Mouse (Mus musculus): Measurements from ENCODE around the gene Mybpc1.
"Not testable (repeated sequence)": the region's sequence is repeated elsewhere in the genome, so short reads cannot be mapped to it uniquely, and the experiment has no call there.

Gene Mybpc1

GRCm38 (mm10) chr10:88552738-88553137 lies 52.2 kb downstream of the Mybpc1 start:
- no peak for DNase-seq (ENCODE audit: low spot score in 2 of 2)

- no peak for DNase-seq (ENCODE audit: low spot score in 2 of 2)
Observed at GRCm38 (mm10) chr10:88550225-88550624, 54.7 kb downstream of the Mybpc1 start.

GRCm38 (mm10) chr10:88547635-88548034 lies 57.3 kb downstream of the Mybpc1 start:
- no peak for DNase-seq (ENCODE audit: low spot score in 2 of 2)

- no peak for DNase-seq (ENCODE audit: low spot score in 2 of 2)
Observed at GRCm38 (mm10) chr10:88530631-88531030, 74.3 kb downstream of the Mybpc1 start.

- DNase-seq (ENCODE audit: low spot score in 2 of 2), result peak; percentile 47 to 50
Observed at GRCm38 (mm10) chr10:88524016-88524415, 80.9 kb downstream of the Mybpc1 start.

- DNase-seq (ENCODE audit: low spot score in 2 of 2), result no peak
Observed at GRCm38 (mm10) chr10:88523212-88523611, 81.7 kb downstream of the Mybpc1 start.

GRCm38 (mm10) chr10:88522795-88523194 lies 82.2 kb downstream of the Mybpc1 start:
- DNase-seq (ENCODE audit: low spot score in 2 of 2), result no peak

- DNase-seq (ENCODE audit: low spot score in 2 of 2), result not testable (repeated sequence)
Observed at GRCm38 (mm10) chr10:88515049-88515448, 89.9 kb downstream of the Mybpc1 start.

- DNase-seq (ENCODE audit: low spot score in 2 of 2), result peak; percentile 36 to 58
Observed at GRCm38 (mm10) chr10:88514495-88514894, 90.5 kb downstream of the Mybpc1 start.

GRCm38 (mm10) chr10:88513574-88514135 lies 91.3 kb downstream of the Mybpc1 start:
- DNase-seq (ENCODE audit: low spot score in 2 of 2), result no peak

GRCm38 (mm10) chr10:88511355-88511754 lies 93.6 kb downstream of the Mybpc1 start:
- DNase-seq (ENCODE audit: low spot score in 2 of 2), result no peak

- no peak for DNase-seq (ENCODE audit: low spot score in 2 of 2)
Observed at GRCm38 (mm10) chr10:88510503-88511271, 94.3 kb downstream of the Mybpc1 start.

- DNase-seq (ENCODE audit: low spot score in 2 of 2), result no peak
Observed at GRCm38 (mm10) chr10:88507691-88508143, 97.2 kb downstream of the Mybpc1 start.

- DNase-seq (ENCODE audit: low spot score in 2 of 2), result no peak
Observed at GRCm38 (mm10) chr10:88505256-88505655, 99.7 kb downstream of the Mybpc1 start.

- DNase-seq (ENCODE audit: low spot score in 2 of 2), result no peak
Observed at GRCm38 (mm10) chr10:88504481-88504880, 100.5 kb downstream of the Mybpc1 start.

- DNase-seq (ENCODE audit: low spot score in 2 of 2), result peak; percentile 72 to 77
Observed at GRCm38 (mm10) chr10:88503421-88504314, 101.3 kb downstream of the Mybpc1 start, which contains the start of gene Chpt1. TSS of gene Chpt1 (minus strand) at chr10:88504073.

GRCm38 (mm10) chr10:88502919-88503318 lies 102.0 kb downstream of the Mybpc1 start:
- no peak for DNase-seq (ENCODE audit: low spot score in 2 of 2)

- DNase-seq (ENCODE audit: low spot score in 2 of 2), result peak in 1 of 2 experiments; percentile 31
Observed at GRCm38 (mm10) chr10:88501886-88502765, 102.8 kb downstream of the Mybpc1 start.

GRCm38 (mm10) chr10:88501370-88501769 lies 103.6 kb downstream of the Mybpc1 start:
- DNase-seq (ENCODE audit: low spot score in 2 of 2), result no peak

- no peak for DNase-seq (ENCODE audit: low spot score in 2 of 2)
Observed at GRCm38 (mm10) chr10:88499993-88500392, 105.0 kb downstream of the Mybpc1 start.
